ENCODE assay signal across 27 mouse cellular contexts in the genomic region with DNA sequence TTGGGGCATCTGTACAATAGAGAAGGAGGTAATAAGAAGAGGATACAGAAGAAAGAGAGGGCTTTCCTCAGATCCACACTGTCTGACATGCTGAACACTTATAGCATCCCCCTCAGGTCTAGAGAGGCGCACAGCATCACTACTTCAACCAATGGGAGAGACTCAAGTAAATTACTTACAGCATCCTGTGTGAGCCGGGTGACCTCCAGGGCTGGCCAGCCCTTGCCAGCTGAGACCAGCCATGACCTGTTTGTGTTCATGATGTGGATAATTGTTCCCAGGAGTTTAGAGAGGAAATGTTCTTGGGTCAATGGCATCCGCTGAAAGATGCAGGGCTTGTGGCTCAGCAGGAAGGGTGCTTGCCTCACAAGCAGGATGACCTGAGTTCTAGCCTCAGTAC.
DNase-seq lines count a peak whose midpoint lies in the region; ATAC-seq lines count a peak whose summit lies in the region.
"Had no signal": no experiment of that assay in that cellular context is flagged by ENCODE, and none has a peak within 500 bp of the region (broad histone marks: within the 10 kb centered on the region; RNA-seq: fewer than 3 reads in every experiment).

No protein-coding gene starts in this region.

- WGBS in midbrain, embryonic 10.5 days = 68% methylated on average over 3 of the region's 3 CpGs
- WGBS in midbrain, embryonic 16.5 days = 77% methylated on average over 3 of the region's 3 CpGs
- 40% methylated on average over 3 of the region's 3 CpGs for WGBS in embryonic facial prominence, embryonic 11.5 days
- WGBS in neural tube, embryonic 11.5 days = 42% methylated on average over 3 of the region's 3 CpGs

- no peak overlapping the region for H3K9ac ChIP-seq in midbrain, embryonic 16.5 days (ENCODE audit: low read depth, low read length)
- no peak overlapping the region for H3K9ac ChIP-seq in embryonic facial prominence, embryonic 11.5 days (replicated peaks; ENCODE audit: low read length)
- H3K9ac ChIP-seq in neural tube, embryonic 11.5 days (ENCODE audit: low read length) = no peak overlapping the region
- H3K9ac ChIP-seq: liver, embryonic 15.5 days; lung, embryonic 15.5 days; neural tube, embryonic 12.5 days; stomach, embryonic 15.5 days had no signal

- ATAC-seq in midbrain, embryonic 16.5 days = no peak
- ATAC-seq in embryonic facial prominence, embryonic 11.5 days (replicated peaks; ENCODE audit: insufficient number of reproducible peaks, low FRiP score, low TSS enrichment, low read depth) = peak; percentile 72; the same call in 1 of the 2 replicates
- no peak for ATAC-seq in neural tube, embryonic 11.5 days (ENCODE audit: insufficient read depth, low FRiP score, low TSS enrichment)
- ATAC-seq: Patski had no signal

- no peak overlapping the region for H3K27ac ChIP-seq in midbrain, embryonic 10.5 days (replicated peaks)
- H3K27ac ChIP-seq in midbrain, embryonic 16.5 days (ENCODE audit: low read length) = no peak overlapping the region
- H3K27ac ChIP-seq in embryonic facial prominence, embryonic 11.5 days (replicated peaks; ENCODE audit: low read depth, low read length) = no peak overlapping the region
- no peak overlapping the region for H3K27ac ChIP-seq in neural tube, embryonic 11.5 days (ENCODE audit: low read depth, low read length)
- H3K27ac ChIP-seq: heart, embryonic 10.5 days; left cerebral cortex, adult 2 months; liver, embryonic 15.5 days; lung, embryonic 15.5 days; neural tube, embryonic 12.5 days; stomach, embryonic 15.5 days had no signal

- DNase-seq in midbrain, embryonic 10.5 days (ENCODE audit: low spot score) = peak; percentile 26
- peak; percentile 68 for DNase-seq in embryo, embryonic 11 days
- DNase-seq in embryonic facial prominence, embryonic 11.5 days (ENCODE audit: low spot score) = peak; percentile 68
- DNase-seq in neural tube, embryonic 11.5 days (ENCODE audit: low spot score) = peak; percentile 45
- DNase-seq in right cerebral cortex, postnatal 4 days = no peak
- DNase-seq in layer of hippocampus, postnatal 14 days (ENCODE audit: low spot score in 2 of 2) = no peak
- DNase-seq: adrenal gland, adult 2 months; B cell, adult 2 months; cerebellum, adult 11-12 months; cerebellum, postnatal 10 days; gastrocnemius, postnatal 10 days; heart, postnatal 4 days; kidney, adult 11 months; layer of hippocampus, adult 9-11 months; liver; lung, postnatal 36 days; right cerebral cortex, adult 18-20 months had no signal

- peaks cover 14% of the 10 kb centered on the region for H3K4me1 ChIP-seq in midbrain, embryonic 10.5 days
- no peaks in the 10 kb centered on the region for H3K4me1 ChIP-seq in midbrain, embryonic 16.5 days (ENCODE audit: control insufficient read depth, insufficient read depth, low read length)
- no peaks in the 10 kb centered on the region for H3K4me1 ChIP-seq in embryonic facial prominence, embryonic 11.5 days (ENCODE audit: control insufficient read depth, insufficient read depth, low read length)
- H3K4me1 ChIP-seq in neural tube, embryonic 11.5 days (ENCODE audit: control insufficient read depth, insufficient read depth, low read length) = no peaks in the 10 kb centered on the region
- H3K4me1 ChIP-seq: heart, embryonic 10.5 days; liver, embryonic 15.5 days; lung, embryonic 15.5 days; stomach, embryonic 15.5 days had no signal

- H3K9me3 ChIP-seq in midbrain, embryonic 10.5 days (replicated peaks) = no peaks in the 10 kb centered on the region
- no peaks in the 10 kb centered on the region for H3K9me3 ChIP-seq in midbrain, embryonic 16.5 days (replicated peaks; ENCODE audit: control insufficient read depth, low read length, poor library complexity, severe bottlenecking)
- no peaks in the 10 kb centered on the region for H3K9me3 ChIP-seq in embryonic facial prominence, embryonic 11.5 days (replicated peaks; ENCODE audit: control insufficient read depth, low read length)
- H3K9me3 ChIP-seq in neural tube, embryonic 11.5 days (ENCODE audit: control insufficient read depth, low read length) = no peaks in the 10 kb centered on the region
- H3K9me3 ChIP-seq: heart, embryonic 10.5 days; liver, embryonic 15.5 days; lung, embryonic 15.5 days; neural tube, embryonic 12.5 days; stomach, embryonic 15.5 days had no signal

- no peaks in the 10 kb centered on the region for H3K27me3 ChIP-seq in midbrain, embryonic 10.5 days (ENCODE audit: low read depth, poor library complexity, severe bottlenecking)
- H3K27me3 ChIP-seq in midbrain, embryonic 16.5 days (ENCODE audit: control insufficient read depth, insufficient read depth, low read depth, low read length) = no peaks in the 10 kb centered on the region
- no peaks in the 10 kb centered on the region for H3K27me3 ChIP-seq in embryonic facial prominence, embryonic 11.5 days (ENCODE audit: control insufficient read depth, insufficient read depth, low read length)
- no peaks in the 10 kb centered on the region for H3K27me3 ChIP-seq in neural tube, embryonic 11.5 days (ENCODE audit: control insufficient read depth, insufficient read depth, low read length)
- H3K27me3 ChIP-seq: CH12.LX; liver, embryonic 15.5 days; lung, embryonic 15.5 days; neural tube, embryonic 12.5 days; Patski; stomach, embryonic 15.5 days had no signal

- no peaks in the 10 kb centered on the region for H3K36me3 ChIP-seq in midbrain, embryonic 10.5 days
- H3K36me3 ChIP-seq in midbrain, embryonic 16.5 days (ENCODE audit: control insufficient read depth, insufficient read depth, low read length) = no peaks in the 10 kb centered on the region
- no peaks in the 10 kb centered on the region for H3K36me3 ChIP-seq in embryonic facial prominence, embryonic 11.5 days (replicated peaks; ENCODE audit: control insufficient read depth, insufficient read depth, low read depth, low read length)
- H3K36me3 ChIP-seq in neural tube, embryonic 11.5 days (ENCODE audit: control insufficient read depth, insufficient read depth, low read length) = no peaks in the 10 kb centered on the region
- H3K36me3 ChIP-seq: G1E; heart, embryonic 10.5 days; liver, embryonic 15.5 days; lung, embryonic 15.5 days; neural tube, embryonic 12.5 days; stomach, embryonic 15.5 days had no signal

- H3K4me2 ChIP-seq in midbrain, embryonic 16.5 days (ENCODE audit: low read length) = no peak overlapping the region
- H3K4me2 ChIP-seq in embryonic facial prominence, embryonic 11.5 days (ENCODE audit: low read depth, low read length) = no peak overlapping the region
- H3K4me2 ChIP-seq in neural tube, embryonic 11.5 days (ENCODE audit: low read depth) = no peak overlapping the region
- H3K4me2 ChIP-seq: liver, embryonic 15.5 days; lung, embryonic 15.5 days; neural tube, embryonic 12.5 days; stomach, embryonic 15.5 days had no signal

- H3K4me3 ChIP-seq in midbrain, embryonic 10.5 days = no peak overlapping the region
- H3K4me3 ChIP-seq in midbrain, embryonic 16.5 days (ENCODE audit: low read depth, low read length) = no peak overlapping the region
- no peak overlapping the region for H3K4me3 ChIP-seq in embryonic facial prominence, embryonic 11.5 days (ENCODE audit: low read depth, low read length)
- no peak overlapping the region for H3K4me3 ChIP-seq in neural tube, embryonic 11.5 days (ENCODE audit: low read depth, low read length)
- H3K4me3 ChIP-seq: heart, embryonic 10.5 days; left cerebral cortex, adult 2 months; liver, embryonic 15.5 days; lung, embryonic 15.5 days; neural tube, embryonic 12.5 days; stomach, embryonic 15.5 days had no signal

Comparison
In these comparisons a context has a peak if more than half of its experiments do, and no peak if none do; other contexts are left out.
1. DNase-seq: peak in midbrain, embryonic 10.5 days (single experiment), embryo, embryonic 11 days (single experiment), embryonic facial prominence, embryonic 11.5 days (single experiment) and neural tube, embryonic 11.5 days (single experiment); none in right cerebral cortex, postnatal 4 days (single experiment) and layer of hippocampus, postnatal 14 days (0 of 2).